Mouse (Mus musculus): Measurements from ENCODE around the gene Rdh8. TPM values are rescaled to one million over a fixed set of nuclear protein-coding genes. Genes with fewer than 3 reads are reported as not detected.

Rdh8 gene
- total RNA-seq, 2 experiments from 2014 or later, result not detected

Other genes starting within 250 kb of the Rdh8 start
- gene Zfp846, start 237.2 kb upstream of the Rdh8 start, total RNA-seq (2021), result 1 to 10 TPM; 6.8 to 8.2 TPM
- 100 to 1,000 TPM; 226 to 229 TPM for gene Ubl5, start 175.6 kb upstream of the Rdh8 start, total RNA-seq (2021)
- 10 to 100 TPM; 12.4 to 16.8 TPM for gene Fbxl12, start 173.7 kb upstream of the Rdh8 start, total RNA-seq (2021)
- 10 to 100 TPM; 17.7 to 17.8 TPM for gene Pin1, start 166.4 kb upstream of the Rdh8 start, total RNA-seq (2021)
- gene Olfm2, start 72.2 kb upstream of the Rdh8 start, total RNA-seq (2021), result under 1 TPM; 0.29 to 0.41 TPM
- 10 to 100 TPM; 31.8 to 33.2 TPM for gene Col5a3, start 3.4 kb upstream of the Rdh8 start, total RNA-seq (2021)
- gene A230050P20Rik, start 50.1 kb downstream of the Rdh8 start, total RNA-seq (2021), result 1 to 10 TPM; 4.6 to 5.0 TPM
- 1 to 10 TPM; 1.9 TPM for gene Angptl6, start 61.2 kb downstream of the Rdh8 start, total RNA-seq (2021)
- gene Ppan, start 69.7 kb downstream of the Rdh8 start, total RNA-seq (2021), result 1 to 10 TPM; 7.2 to 9.3 TPM
- gene Eif3g, start 80.1 kb downstream of the Rdh8 start, total RNA-seq (2021), result 10 to 100 TPM; 93.5 to 99.7 TPM
- gene Dnmt1, start 141.4 kb downstream of the Rdh8 start, total RNA-seq (2021), result 10 to 100 TPM; 13.6 to 18.7 TPM
- 1 to 10 TPM; 5.4 to 6.9 TPM for gene S1pr2, start 158.3 kb downstream of the Rdh8 start, total RNA-seq (2021)
- 100 to 1,000 TPM; 116 to 123 TPM for gene Mrpl4, start 184.2 kb downstream of the Rdh8 start, total RNA-seq (2021)
- gene Icam1, start 197.5 kb downstream of the Rdh8 start, total RNA-seq (2021), result 10 to 100 TPM in 1 of 2 experiments, 1 to 10 TPM in 1; 8.5 to 10.1 TPM
- under 1 TPM; 0.37 to 0.38 TPM for gene Icam4, start 210.9 kb downstream of the Rdh8 start, total RNA-seq (2021)
- under 1 TPM in 1 of 2 experiments, not detected in 1; 0.12 TPM for gene Icam5, start 213.6 kb downstream of the Rdh8 start, total RNA-seq (2021)
- not detected for gene Zglp1, start 248.6 kb downstream of the Rdh8 start, total RNA-seq (2021)